Comparison of ENCODE assay signal across 10 mouse cellular contexts in the genomic region with DNA sequence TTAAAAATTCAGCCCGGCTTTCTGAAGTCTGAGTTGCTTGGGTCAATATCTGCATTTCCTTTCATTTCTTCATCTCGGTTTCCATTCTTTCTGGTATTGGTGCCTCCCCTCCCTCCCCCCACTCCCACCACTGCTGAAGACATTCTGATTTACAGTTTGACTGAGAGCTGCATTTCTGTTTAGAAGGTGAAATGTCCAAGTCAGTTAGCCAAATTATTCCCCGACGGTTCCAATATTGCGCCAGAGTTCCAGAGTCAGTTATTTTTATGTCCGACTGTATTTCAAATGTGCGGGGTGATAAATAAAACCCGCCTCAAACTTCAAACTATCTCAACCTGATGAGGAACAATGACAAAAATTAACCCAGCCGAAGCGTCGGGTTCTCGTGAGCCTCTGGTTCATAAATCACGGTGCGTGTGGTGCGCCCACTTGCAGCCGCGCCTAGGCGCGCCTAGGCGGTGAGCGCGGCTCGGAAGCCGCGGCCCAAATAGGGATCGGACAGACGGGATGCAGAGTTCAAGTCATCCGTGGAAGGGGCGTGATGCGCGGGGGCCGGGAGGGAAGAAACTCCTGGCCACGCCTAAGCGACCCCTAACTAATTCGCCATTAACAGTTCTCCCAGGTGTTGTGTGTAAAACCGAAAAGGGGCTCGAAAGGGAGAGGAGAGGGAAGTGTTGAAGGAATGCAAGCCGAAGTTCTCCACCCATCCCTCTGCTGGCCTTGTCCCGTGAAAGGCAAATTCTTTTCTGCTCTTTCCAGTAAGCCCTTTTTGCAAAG. TPM values are rescaled to one million over a fixed set of nuclear protein-coding genes. Genes with fewer than 3 reads are reported as not detected.
DNase-seq lines count a peak whose midpoint lies in the region; ATAC-seq and TF ChIP-seq lines count a peak whose summit lies in the region.
"Had no signal": no experiment of that assay in that cellular context is flagged by ENCODE, and none has a peak within 500 bp of the region (broad histone marks: within the 10 kb centered on the region; RNA-seq: fewer than 3 reads in every experiment).

No protein-coding gene starts in this region.

- no peak for TF ChIP-seq CTCF in liver, postnatal 0 days (IDR thresholded peaks at IDR 0.05; ENCODE audit: low read depth)

- no peak overlapping the region for H3K9ac ChIP-seq in liver, embryonic 12.5 days
- no peak overlapping the region for H3K9ac ChIP-seq in liver, postnatal 0 days (replicated peaks)
- peak overlapping the region; percentile 61 for H3K9ac ChIP-seq in embryonic facial prominence, embryonic 13.5 days
- no peak overlapping the region for H3K9ac ChIP-seq in hindbrain, embryonic 13.5 days
- no peak overlapping the region for H3K9ac ChIP-seq in neural tube, embryonic 14.5 days (replicated peaks; ENCODE audit: low read depth, low read length)

- no peaks in the 10 kb centered on the region for H3K4me1 ChIP-seq in liver, embryonic 12.5 days
- H3K4me1 ChIP-seq in liver, postnatal 0 days (ENCODE audit: insufficient read depth) = no peaks in the 10 kb centered on the region
- H3K4me1 ChIP-seq in embryonic facial prominence, embryonic 13.5 days = peaks cover 30% of the 10 kb centered on the region
- H3K4me1 ChIP-seq in hindbrain, embryonic 13.5 days (replicated peaks) = peaks cover 17% of the 10 kb centered on the region
- no peaks in the 10 kb centered on the region for H3K4me1 ChIP-seq in neural tube, embryonic 14.5 days (ENCODE audit: control insufficient read depth, insufficient read depth, low read length)

- WGBS in liver, embryonic 12.5 days (ENCODE audit: insufficient replicate concordance) = 3% methylated on average over 39 of the region's 39 CpGs
- WGBS in liver, postnatal 0 days (ENCODE audit: insufficient replicate concordance) = 2% methylated on average over 39 of the region's 39 CpGs
- under 1% methylated on average over 39 of the region's 39 CpGs for WGBS in embryonic facial prominence, embryonic 13.5 days
- WGBS in hindbrain, embryonic 13.5 days = under 1% methylated on average over 39 of the region's 39 CpGs
- under 1% methylated on average over 39 of the region's 39 CpGs for WGBS in neural tube, embryonic 14.5 days

- no peaks in the 10 kb centered on the region for H3K9me3 ChIP-seq in liver, embryonic 12.5 days (replicated peaks)
- H3K9me3 ChIP-seq in liver, postnatal 0 days (ENCODE audit: low read length) = no peaks in the 10 kb centered on the region
- no peaks in the 10 kb centered on the region for H3K9me3 ChIP-seq in embryonic facial prominence, embryonic 13.5 days
- H3K9me3 ChIP-seq in hindbrain, embryonic 13.5 days = no peaks in the 10 kb centered on the region
- H3K9me3 ChIP-seq in neural tube, embryonic 14.5 days (ENCODE audit: control insufficient read depth, low read length) = no peaks in the 10 kb centered on the region

- H3K4me3 ChIP-seq in liver, embryonic 12.5 days = no peak overlapping the region
- no peak overlapping the region for H3K4me3 ChIP-seq in liver, postnatal 0 days (ENCODE audit: low read depth, low read length)
- H3K4me3 ChIP-seq in embryonic facial prominence, embryonic 13.5 days = peak overlapping the region; percentile 37
- peak overlapping the region; percentile 22; the same call in 1 of the 2 replicates for H3K4me3 ChIP-seq in hindbrain, embryonic 13.5 days
- H3K4me3 ChIP-seq in neural tube, embryonic 14.5 days (ENCODE audit: low read depth, low read length) = no peak overlapping the region

- peaks cover 92% of the 10 kb centered on the region for H3K27me3 ChIP-seq in liver, embryonic 12.5 days (replicated peaks)
- H3K27me3 ChIP-seq in liver, postnatal 0 days (ENCODE audit: insufficient read depth, low read length) = peaks cover 82% of the 10 kb centered on the region
- peaks cover 98% of the 10 kb centered on the region for H3K27me3 ChIP-seq in embryonic facial prominence, embryonic 13.5 days
- peaks cover 99% of the 10 kb centered on the region for H3K27me3 ChIP-seq in hindbrain, embryonic 13.5 days
- peaks cover 55% of the 10 kb centered on the region for H3K27me3 ChIP-seq in neural tube, embryonic 14.5 days (ENCODE audit: control insufficient read depth, insufficient read depth, low read length)
- H3K27me3 ChIP-seq: Patski had no signal

- ATAC-seq in liver, embryonic 12.5 days = no peak
- ATAC-seq in liver, postnatal 0 days = no peak
- no peak for ATAC-seq in embryonic facial prominence, embryonic 13.5 days (ENCODE audit: insufficient number of reproducible peaks, insufficient read depth, low FRiP score, low TSS enrichment, low read depth)
- ATAC-seq in hindbrain, embryonic 13.5 days (ENCODE audit: low FRiP score) = no peak
- no peak for ATAC-seq in neural tube, embryonic 14.5 days (ENCODE audit: low read depth)
- ATAC-seq in megakaryocyte-erythroid progenitor cell, adult 5-6 weeks (replicated peaks; ENCODE audit: low FRiP score, low TSS enrichment, poor library complexity, severe bottlenecking) = no peak
- ATAC-seq: Patski had no signal

- DNase-seq in liver, postnatal 0 days = no peak
- DNase-seq in left cerebral cortex, adult 18-20 months (ENCODE audit: low spot score in 2 of 2) = no peak
- DNase-seq in lung, postnatal 14 days = no peak
- DNase-seq: gastrocnemius, postnatal 36 days had no signal

- peak overlapping the region; percentile 28 for H3K4me2 ChIP-seq in liver, embryonic 12.5 days
- no peak overlapping the region for H3K4me2 ChIP-seq in liver, postnatal 0 days (ENCODE audit: low read depth, low read length)
- peak overlapping the region; percentile 61 for H3K4me2 ChIP-seq in embryonic facial prominence, embryonic 13.5 days
- peak overlapping the region; percentile 42; the same call in 1 of the 2 replicates for H3K4me2 ChIP-seq in hindbrain, embryonic 13.5 days
- peak overlapping the region; percentile 24; the same call in 1 of the 2 replicates for H3K4me2 ChIP-seq in neural tube, embryonic 14.5 days (ENCODE audit: low read depth, low read length)

- no peak overlapping the region for H3K27ac ChIP-seq in liver, embryonic 12.5 days
- no peak overlapping the region for H3K27ac ChIP-seq in liver, postnatal 0 days (ENCODE audit: low read depth)
- H3K27ac ChIP-seq in embryonic facial prominence, embryonic 13.5 days = 0 out of 2 replicates have a peak overlapping the region, but pooled peaks have one; percentile 48
- no peak overlapping the region for H3K27ac ChIP-seq in hindbrain, embryonic 13.5 days
- no peak overlapping the region for H3K27ac ChIP-seq in neural tube, embryonic 14.5 days (ENCODE audit: low read depth, low read length)

- TF ChIP-seq EP300 in liver, postnatal 0 days (IDR thresholded peaks at IDR 0.05; ENCODE audit: low read depth) = no peak

- H3K36me3 ChIP-seq in liver, embryonic 12.5 days = no peaks in the 10 kb centered on the region
- H3K36me3 ChIP-seq in liver, postnatal 0 days (replicated peaks; ENCODE audit: insufficient read depth, low read length) = no peaks in the 10 kb centered on the region
- H3K36me3 ChIP-seq in embryonic facial prominence, embryonic 13.5 days = no peaks in the 10 kb centered on the region
- H3K36me3 ChIP-seq in hindbrain, embryonic 13.5 days = no peaks in the 10 kb centered on the region
- H3K36me3 ChIP-seq in neural tube, embryonic 14.5 days (ENCODE audit: control insufficient read depth, insufficient read depth, low read length) = no peaks in the 10 kb centered on the region

RNA-seq across cellular contexts. Expression of a gene that starts 7.9 kb away (rescaled TPM):
- polyA plus RNA-seq in liver, embryonic 12.5 days (2016; fragmentation: Nextera tagmentation; extraction: Ambion mirVana) = 0.30 and 0.38 TPM in 2 replicates
- 0.02 TPM in 1 of 2 replicates, not detected in the other for polyA plus RNA-seq in liver, postnatal 0 days (2015; fragmentation: Nextera tagmentation; extraction: Ambion mirVana)
- 8.4 and 10.9 TPM in 2 replicates for polyA plus RNA-seq in embryonic facial prominence, embryonic 13.5 days (2015; fragmentation: Nextera tagmentation; extraction: Ambion mirVana)
- polyA plus RNA-seq in hindbrain, embryonic 13.5 days (2015; fragmentation: Nextera tagmentation; extraction: Ambion mirVana) = 1.8 and 2.1 TPM in 2 replicates
- 0.08 and 1.3 TPM in 2 replicates for polyA plus RNA-seq in neural tube, embryonic 14.5 days (2014; fragmentation: Nextera tagmentation; extraction: Ambion mirVana)
- total RNA-seq in left cerebral cortex, adult 18-20 months (2021) = 1 to 10 TPM; 2.7 to 3.0 TPM
- total RNA-seq in megakaryocyte-erythroid progenitor cell, adult 5-6 weeks (2014; fragmentation: Nextera tagmentation) = 0.28 TPM in 1 of 2 replicates, not detected in the other
- not detected in 2 replicates for total RNA-seq in megakaryocyte-erythroid progenitor cell, adult 5-6 weeks (2017)

Comparison
In these comparisons a context has a peak if more than half of its experiments do, and no peak if none do; other contexts are left out.
1. H3K4me3 ChIP-seq: peak in embryonic facial prominence, embryonic 13.5 days (single experiment) and hindbrain, embryonic 13.5 days (single experiment); none in liver, embryonic 12.5 days (single experiment), liver, postnatal 0 days (single experiment) and neural tube, embryonic 14.5 days (single experiment).